Comparison of ENCODE assay signal across 8 mouse cellular contexts in genomic region chr8:34731096-34731999, GRCm38 (mm10).
A peak's percentile ranks its signal among the peaks of the same experiment; 100 is the strongest.
DNase-seq lines count a peak whose midpoint lies in the region.
"Had no signal": no experiment of that assay in that cellular context is flagged by ENCODE, and none has a peak within 500 bp of the region (broad histone marks: within the 10 kb centered on the region; RNA-seq: fewer than 3 reads in every experiment).

No protein-coding gene starts in this region.

- DNase-seq in left cerebral cortex, postnatal 4 days: peak; percentile 46
- DNase-seq in left cerebral cortex, adult 9 months (ENCODE audit: low spot score in 2 of 2): no peak
- peak; percentile 27 to 38 for DNase-seq in cerebellum, postnatal 36 days
- DNase-seq in induced T-regulatory cell, adult 2 months (ENCODE audit: low read depth): peak; percentile 70
- DNase-seq in splenic B cell, adult 2 months (ENCODE audit: low read depth, low spot score): peak; percentile 49
- DNase-seq in right cerebral cortex, adult 2 months (ENCODE audit: low spot score in 2 of 2): no peak
- no peak for DNase-seq in kidney, postnatal 4 days
- DNase-seq: kidney, postnatal 14 days had no signal

- no peaks in the 10 kb centered on the region for H3K27me3 ChIP-seq in splenic B cell, adult 2 months (ENCODE audit: control insufficient read depth, insufficient read depth, low read length, poor library complexity, severe bottlenecking)

- intact Hi-C loops in left cerebral cortex, postnatal 4 days (cut with DNase I): no loop called here

- no peaks in the 10 kb centered on the region for H3K36me3 ChIP-seq in splenic B cell, adult 2 months (ENCODE audit: control insufficient read depth, insufficient read depth, low read length, poor library complexity, severe bottlenecking)

Comparison
In these comparisons a context has a peak if more than half of its experiments do, and no peak if none do; other contexts are left out.
1. DNase-seq: peak in left cerebral cortex, postnatal 4 days (single experiment), cerebellum, postnatal 36 days (2 of 2), induced T-regulatory cell, adult 2 months (single experiment) and splenic B cell, adult 2 months (single experiment); none in left cerebral cortex, adult 9 months (0 of 2), right cerebral cortex, adult 2 months (0 of 2) and kidney, postnatal 4 days (0 of 2).